Mouse (Mus musculus) CH12.LX (cell line): ENCODE data around the gene Gm20671.
"Not testable (repeated sequence)": the region's sequence is repeated elsewhere in the genome, so short reads cannot be mapped to it uniquely, and the experiment has no call there.

Experiments used
- CHD1 ChIP-seq: IDR thresholded peaks from 2 replicates; pipeline ENCODE4 v1.6.1; 2012; ENCODE audit warnings: low read depth, low read length, improper control_type of control experiment, inconsistent platforms
- CTCF ChIP-seq, 2 experiments: IDR thresholded peaks in 1 of 2; conservative IDR thresholded peaks in 1 of 2; 2 replicates each; pipeline ENCODE4 v1.5.1; 2011 to 2012; ENCODE audit warnings: low read depth in 2 of 2, low read length in 2 of 2, improper control_type of control experiment in 1 of 2, inconsistent platforms in 1 of 2, mild to moderate bottlenecking in 1 of 2, moderate library complexity in 1 of 2
- ETS1 ChIP-seq: conservative IDR thresholded peaks from 2 replicates; pipeline ENCODE4 v1.6.1; 2012; ENCODE audit warnings: low read depth, mild to moderate bottlenecking, inconsistent platforms, low read length, improper control_type of control experiment, moderate library complexity
- IRF4 ChIP-seq: IDR thresholded peaks from 2 replicates; pipeline ENCODE4 v1.6.1; 2014; ENCODE audit warnings: low read depth, mild to moderate bottlenecking, inconsistent platforms, low read length, improper control_type of control experiment
- JUND ChIP-seq: conservative IDR thresholded peaks from 2 replicates; pipeline ENCODE4 v1.6.1; 2011; ENCODE audit warnings: low read depth, low read length, improper control_type of control experiment
- MAX ChIP-seq: IDR thresholded peaks from 2 replicates; pipeline ENCODE4 v1.6.1; 2011; ENCODE audit warnings: low read length, improper control_type of control experiment
- MEF2A ChIP-seq: IDR thresholded peaks from 2 replicates; pipeline ENCODE4 v1.6.1; 2014; ENCODE audit warnings: low read depth, mild to moderate bottlenecking, inconsistent platforms, low read length, improper control_type of control experiment, borderline replicate concordance
- POLR2A ChIP-seq: IDR thresholded peaks from 2 replicates; pipeline ENCODE4 v1.6.1; 2011; ENCODE audit warnings: low read depth, mild to moderate bottlenecking, improper control_type of control experiment, low read length
- POLR2AphosphoS2 ChIP-seq: IDR thresholded peaks from 2 replicates; pipeline ENCODE4 v1.6.1; 2011; ENCODE audit warnings: low read depth, low read length, improper control_type of control experiment
- USF1 ChIP-seq: IDR thresholded peaks from 2 replicates; pipeline ENCODE4 v1.6.1; 2014; ENCODE audit warnings: low read depth, mild to moderate bottlenecking, inconsistent platforms, low read length, improper control_type of control experiment
- USF2 ChIP-seq: conservative IDR thresholded peaks from 2 replicates; pipeline ENCODE4 v1.6.1; 2011; ENCODE audit warnings: low read depth, low read length, improper control_type of control experiment
- ZKSCAN1 ChIP-seq: IDR thresholded peaks from 2 replicates; pipeline ENCODE4 v1.6.1; 2012; ENCODE audit warnings: low read depth, inconsistent platforms, low read length, improper control_type of control experiment, borderline replicate concordance
- ZNF384 ChIP-seq: IDR thresholded peaks from 2 replicates; pipeline ENCODE4 v1.6.1; 2012; ENCODE audit warnings: low read depth, low read length, improper control_type of control experiment, inconsistent platforms

GRCm38 (mm10) chr5:32725397-32725796 lies 101.5 kb downstream of the Gm20671 start:
- TF ChIP-seq ZNF384; USF2; POLR2A; ETS1; USF1; CHD1; CTCF (conservative IDR thresholded peaks at IDR 0.05 in 1 of 2, IDR thresholded peaks at IDR 0.05 in 1 of 2; ENCODE audit: low read depth in 2 of 2, low read length in 2 of 2); MAX; MEF2A; ZKSCAN1; IRF4; JUND; POLR2AphosphoS2: not testable (repeated sequence)
